Mouse (Mus musculus) small intestine, adult 2 months (tissue): ENCODE data around the gene Lcn12.

Source experiments
- CTCF ChIP-seq: fragments of 200-500 bp; IDR thresholded peaks from 2 replicates; pipeline ENCODE4 v1.5.1; 2012; ENCODE audit warnings: low read depth, mild to moderate bottlenecking, control low read depth, inconsistent platforms, low read length, moderate library complexity, mixed read lengths; ENCODE audit not compliant: insufficient replicate concordance, insufficient read length; ENCODE audit errors: extremely low read depth
- POLR2A ChIP-seq: fragments of 200-500 bp; IDR thresholded peaks from 2 replicates; pipeline ENCODE4 v1.6.1; 2012; ENCODE audit warnings: low read depth, mild to moderate bottlenecking, control low read depth, inconsistent platforms, low read length, moderate library complexity

DNA sequence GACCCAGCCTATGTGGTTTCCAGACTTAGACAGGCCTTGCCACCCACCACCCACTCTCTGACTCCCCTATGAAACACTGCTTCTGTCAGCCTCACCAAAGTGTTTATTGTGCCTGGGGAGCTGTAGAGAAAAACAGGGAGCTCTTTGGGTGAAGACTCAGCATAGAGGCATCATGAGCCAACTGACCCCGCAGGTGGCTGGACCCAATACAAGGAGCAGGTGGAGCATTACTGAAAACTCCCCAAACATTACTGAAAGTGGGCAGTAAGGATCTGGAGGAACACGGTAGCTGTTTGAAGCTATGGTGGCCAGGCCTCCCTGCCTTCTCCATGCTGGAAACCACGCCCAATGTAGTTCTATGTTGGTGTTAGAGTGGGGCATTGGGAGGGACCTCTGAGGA, 30.1 kb downstream of the Lcn12 start:
- no peak for TF ChIP-seq CTCF
- TF ChIP-seq POLR2A: no peak
